Mouse (Mus musculus): Measurements from ENCODE around the gene Tmem239. TPM values are rescaled to one million over a fixed set of nuclear protein-coding genes. Genes with fewer than 3 reads are reported as not detected.
"Not testable (repeated sequence)": the region's sequence is repeated elsewhere in the genome, so short reads cannot be mapped to it uniquely, and the experiment has no call there.

Tmem239 gene
- not detected in 2 replicates for polyA plus RNA-seq (2014; fragmentation: Nextera tagmentation; extraction: Ambion mirVana)

DNA sequence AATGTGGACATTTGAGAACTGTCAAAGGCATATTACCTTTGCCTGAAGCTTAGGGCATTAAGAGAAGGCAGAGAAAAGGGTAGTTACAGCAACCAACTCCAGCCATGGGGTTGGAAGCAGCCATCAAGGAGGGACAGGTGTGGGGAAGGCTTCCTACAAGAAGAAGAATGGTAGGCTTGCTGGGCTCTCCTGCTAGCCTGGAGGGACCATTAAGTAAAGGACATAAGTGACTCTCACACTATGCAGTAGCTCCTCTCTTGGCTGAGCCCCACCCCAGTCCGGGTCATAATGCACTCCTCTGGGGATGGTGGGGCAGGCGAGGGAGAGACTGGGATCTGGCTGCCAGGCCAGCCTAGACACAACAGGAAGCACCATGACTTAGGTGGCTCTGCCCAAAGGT, at the start of gene Tmem239:
Gene Tmem239, plus strand, starts transcription at position 301 of the 400 bp plus-strand sequence.
- DNase-seq (ENCODE audit: low spot score) (no peak), ATAC-seq (replicated peaks; ENCODE audit: insufficient number of reproducible peaks, low FRiP score, low TSS enrichment, low read depth) (0 out of 2 replicates have a peak, but pooled peaks have one; percentile 26)
- H3K4me3 ChIP-seq (ENCODE audit: low read depth, low read length), result no peak within 1 kb of the TSS
- H3K9me3 ChIP-seq (replicated peaks; ENCODE audit: control insufficient read depth, low read length), result no peaks in the 10 kb centered on the region
- H3K27ac ChIP-seq (replicated peaks; ENCODE audit: low read depth, low read length), result no peak within 1 kb of the TSS
- H3K4me1 ChIP-seq (ENCODE audit: control insufficient read depth, insufficient read depth, low read length), result no peaks in the 10 kb centered on the region
- no peaks in the 10 kb centered on the region for H3K36me3 ChIP-seq (replicated peaks; ENCODE audit: control insufficient read depth, insufficient read depth, low read depth, low read length)
- no peak within 1 kb of the TSS for H3K9ac ChIP-seq (replicated peaks; ENCODE audit: low read length)
- 72% methylated on average over 2 of the region's 2 CpGs for WGBS
- no peak within 1 kb of the TSS for H3K4me2 ChIP-seq (ENCODE audit: low read depth, low read length)
- no peaks in the 10 kb centered on the region for H3K27me3 ChIP-seq (ENCODE audit: control insufficient read depth, insufficient read depth, low read length)

DNA sequence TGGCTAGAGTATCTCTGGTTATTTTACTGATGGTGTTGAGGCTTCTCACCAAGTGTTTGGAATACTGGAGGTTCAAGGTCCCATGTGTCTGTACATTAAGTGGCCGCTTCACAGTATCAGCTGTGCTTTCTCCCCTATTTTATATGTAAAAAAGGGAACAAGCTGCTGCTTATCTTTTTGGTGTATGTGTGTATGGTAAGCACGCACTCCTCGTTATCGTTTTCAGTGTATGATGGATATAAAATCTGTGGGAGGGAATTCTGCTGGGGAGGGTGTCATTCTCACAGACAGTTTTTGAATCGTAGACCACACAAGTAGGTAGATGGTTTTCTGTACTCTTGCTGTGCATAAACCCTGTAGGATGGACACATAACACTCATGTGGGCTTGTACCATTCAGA, 48.7 kb upstream of the Tmem239 start:
- no peaks in the 10 kb centered on the region for H3K9me3 ChIP-seq (replicated peaks; ENCODE audit: control insufficient read depth, low read length)
- H3K36me3 ChIP-seq (replicated peaks; ENCODE audit: control insufficient read depth, insufficient read depth, low read depth, low read length), result no peaks in the 10 kb centered on the region
- DNase-seq (ENCODE audit: low spot score), result no peak
- peaks cover 35% of the 10 kb centered on the region for H3K27me3 ChIP-seq (ENCODE audit: control insufficient read depth, insufficient read depth, low read length)
- H3K9ac ChIP-seq (replicated peaks; ENCODE audit: low read length), result no peak overlapping the region
- no peak overlapping the region for H3K4me3 ChIP-seq (ENCODE audit: low read depth, low read length)
- ATAC-seq (replicated peaks; ENCODE audit: insufficient number of reproducible peaks, low FRiP score, low TSS enrichment, low read depth), result no peak
- WGBS, result 94% methylated on average over 5 of the region's 5 CpGs
- no peak overlapping the region for H3K27ac ChIP-seq (replicated peaks; ENCODE audit: low read depth, low read length)
- H3K4me1 ChIP-seq (ENCODE audit: control insufficient read depth, insufficient read depth, low read length), result no peaks in the 10 kb centered on the region; the same call in 1 of the 2 replicates
- no peak overlapping the region for H3K4me2 ChIP-seq (ENCODE audit: low read depth, low read length)

DNA sequence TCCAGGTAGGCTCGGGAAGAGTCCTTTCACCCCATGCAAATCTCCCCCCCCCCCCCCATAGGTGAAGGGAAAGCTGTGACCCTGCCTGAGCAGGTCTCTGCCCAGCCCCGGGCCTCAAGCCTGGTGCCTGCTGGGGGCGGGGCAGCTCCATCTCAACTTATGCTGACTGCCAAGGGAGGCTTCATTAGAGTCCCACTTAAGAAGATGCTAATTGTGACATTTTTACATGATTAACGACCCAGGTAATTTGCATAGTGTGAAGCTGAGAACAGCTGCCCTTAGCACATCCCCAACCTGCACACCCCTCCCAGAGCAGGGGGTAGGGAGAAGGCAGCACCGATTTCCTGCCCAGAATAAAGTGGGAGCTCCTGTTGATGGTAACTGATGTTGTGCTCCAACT, 47.4 kb upstream of the Tmem239 start:
- ATAC-seq (replicated peaks; ENCODE audit: insufficient number of reproducible peaks, low FRiP score, low TSS enrichment, low read depth), result no peak
- H3K4me3 ChIP-seq (ENCODE audit: low read depth, low read length), result no peak overlapping the region
- no peaks in the 10 kb centered on the region for H3K36me3 ChIP-seq (replicated peaks; ENCODE audit: control insufficient read depth, insufficient read depth, low read depth, low read length)
- peaks cover 48% of the 10 kb centered on the region for H3K27me3 ChIP-seq (ENCODE audit: control insufficient read depth, insufficient read depth, low read length)
- 19% methylated on average over 5 of the region's 5 CpGs for WGBS
- no peaks in the 10 kb centered on the region; the same call in 1 of the 2 replicates for H3K4me1 ChIP-seq (ENCODE audit: control insufficient read depth, insufficient read depth, low read length)
- no peak overlapping the region for H3K9ac ChIP-seq (replicated peaks; ENCODE audit: low read length)
- H3K27ac ChIP-seq (replicated peaks; ENCODE audit: low read depth, low read length), result no peak overlapping the region
- H3K9me3 ChIP-seq (replicated peaks; ENCODE audit: control insufficient read depth, low read length), result no peaks in the 10 kb centered on the region
- H3K4me2 ChIP-seq (ENCODE audit: low read depth, low read length), result no peak overlapping the region
- DNase-seq (ENCODE audit: low spot score), result no peak

GRCm38 (mm10) chr2:130362511-130363026, 43.7 kb upstream of the Tmem239 start:
- H3K4me1 ChIP-seq (ENCODE audit: control insufficient read depth, insufficient read depth, low read length), result no peaks in the 10 kb centered on the region; the same call in 1 of the 2 replicates
- DNase-seq (ENCODE audit: low spot score), result peak; percentile 83
- H3K36me3 ChIP-seq (replicated peaks; ENCODE audit: control insufficient read depth, insufficient read depth, low read depth, low read length), result no peaks in the 10 kb centered on the region
- no peak overlapping the region for H3K27ac ChIP-seq (replicated peaks; ENCODE audit: low read depth, low read length)
- no peak overlapping the region for H3K4me3 ChIP-seq (ENCODE audit: low read depth, low read length)
- peaks cover 55% of the 10 kb centered on the region for H3K27me3 ChIP-seq (ENCODE audit: control insufficient read depth, insufficient read depth, low read length)
- no peak overlapping the region; the same call in 1 of the 2 replicates for H3K4me2 ChIP-seq (ENCODE audit: low read depth, low read length)
- no peaks in the 10 kb centered on the region for H3K9me3 ChIP-seq (replicated peaks; ENCODE audit: control insufficient read depth, low read length)
- WGBS, result 2% methylated on average over 14 of the region's 14 CpGs
- H3K9ac ChIP-seq (replicated peaks; ENCODE audit: low read length), result no peak overlapping the region
- no peak for ATAC-seq (replicated peaks; ENCODE audit: insufficient number of reproducible peaks, low FRiP score, low TSS enrichment, low read depth)

DNA sequence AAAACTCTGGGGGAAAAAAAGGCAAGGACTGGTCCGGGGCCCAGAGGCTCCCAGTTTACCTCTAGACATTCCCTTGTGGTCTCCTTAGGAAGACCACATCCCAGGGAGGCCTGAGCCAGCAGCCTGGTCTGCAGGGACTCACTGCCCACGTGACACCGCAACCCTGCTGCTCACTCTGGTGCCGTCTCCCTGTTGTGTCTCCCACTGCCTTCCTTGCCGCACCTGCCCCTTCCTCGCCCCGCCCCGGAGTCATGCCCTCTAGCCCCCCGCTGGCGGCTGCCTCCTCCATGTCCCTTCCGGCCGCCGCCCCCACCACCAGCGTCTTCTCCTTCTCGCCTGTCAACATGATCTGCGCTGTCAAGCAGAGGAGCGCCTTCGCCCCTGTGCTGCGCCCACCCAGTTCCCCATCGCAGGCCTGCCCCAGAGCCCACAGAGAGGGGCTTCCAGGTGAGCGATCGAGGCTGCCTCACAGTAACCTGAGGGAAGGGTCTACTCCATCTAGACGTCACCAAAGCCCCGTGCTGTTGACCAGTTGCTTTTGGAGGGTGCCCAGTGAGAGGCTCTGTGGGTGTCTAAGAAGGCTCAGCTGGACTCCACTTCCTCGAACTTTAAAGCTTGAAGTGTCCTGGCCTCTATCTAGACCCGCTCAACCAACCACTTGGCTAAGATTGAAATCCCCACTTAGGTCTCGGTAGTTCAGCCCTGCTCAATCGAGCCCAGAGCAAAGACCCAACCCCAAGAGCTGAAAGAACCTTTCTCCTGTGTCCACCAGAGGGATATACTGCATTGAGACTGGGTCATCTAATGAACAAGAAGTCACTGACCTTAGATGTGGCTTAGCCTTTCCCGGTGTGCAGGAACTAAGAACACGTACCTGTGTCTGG, 40.8 kb upstream of the Tmem239 start:
- peak overlapping the region; percentile 32; the same call in 1 of the 2 replicates for H3K9ac ChIP-seq (replicated peaks; ENCODE audit: low read length)
- H3K27me3 ChIP-seq (ENCODE audit: control insufficient read depth, insufficient read depth, low read length), result peaks cover 39% of the 10 kb centered on the region
- H3K36me3 ChIP-seq (replicated peaks; ENCODE audit: control insufficient read depth, insufficient read depth, low read depth, low read length), result no peaks in the 10 kb centered on the region
- no peaks in the 10 kb centered on the region for H3K9me3 ChIP-seq (replicated peaks; ENCODE audit: control insufficient read depth, low read length)
- WGBS, result 5% methylated on average over 30 of the region's 30 CpGs
- ATAC-seq (replicated peaks; ENCODE audit: insufficient number of reproducible peaks, low FRiP score, low TSS enrichment, low read depth) (no peak), DNase-seq (ENCODE audit: low spot score) (peak; percentile 46)
- no peak overlapping the region for H3K27ac ChIP-seq (replicated peaks; ENCODE audit: low read depth, low read length)
- peak overlapping the region; percentile 57 for H3K4me2 ChIP-seq (ENCODE audit: low read depth, low read length)
- H3K4me1 ChIP-seq (ENCODE audit: control insufficient read depth, insufficient read depth, low read length), result no peaks in the 10 kb centered on the region; the same call in 1 of the 2 replicates
- H3K4me3 ChIP-seq (ENCODE audit: low read depth, low read length), result peak overlapping the region; percentile 29

DNA sequence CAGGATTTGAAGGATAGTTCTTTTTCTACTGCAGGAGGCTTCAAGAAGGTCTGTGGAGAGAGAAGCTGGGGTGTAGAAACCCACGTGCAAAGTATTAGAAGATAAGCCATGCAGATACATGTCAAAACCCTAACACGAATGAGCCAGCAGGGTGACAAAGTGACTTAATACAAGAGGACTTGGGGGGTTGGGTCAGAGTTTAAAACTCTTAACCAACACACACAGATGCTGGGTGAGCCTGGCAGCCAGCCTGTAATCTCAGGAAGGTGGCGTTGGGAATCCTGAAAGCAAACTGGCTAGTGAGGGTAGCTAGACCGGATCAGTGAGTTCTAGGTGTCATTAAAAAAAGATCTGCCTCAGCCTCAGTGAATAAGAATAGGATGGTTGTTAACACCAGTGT, 38.9 kb upstream of the Tmem239 start:
- DNase-seq (ENCODE audit: low spot score) (no peak), ATAC-seq (replicated peaks; ENCODE audit: insufficient number of reproducible peaks, low FRiP score, low TSS enrichment, low read depth) (no peak)
- 66% methylated on average over 4 of the region's 4 CpGs for WGBS
- Histone ChIP-seq H3K9me3 (replicated peaks; ENCODE audit: control insufficient read depth, low read length) (no peaks in the 10 kb centered on the region), H3K4me2 (ENCODE audit: low read depth, low read length) (no peak overlapping the region), H3K9ac (replicated peaks; ENCODE audit: low read length) (no peak overlapping the region), H3K4me3 (ENCODE audit: low read depth, low read length) (no peak overlapping the region), H3K4me1 (ENCODE audit: control insufficient read depth, insufficient read depth, low read length) (no peaks in the 10 kb centered on the region), H3K27me3 (ENCODE audit: control insufficient read depth, insufficient read depth, low read length) (peaks cover 22% of the 10 kb centered on the region), H3K27ac (replicated peaks; ENCODE audit: low read depth, low read length) (no peak overlapping the region), H3K36me3 (replicated peaks; ENCODE audit: control insufficient read depth, insufficient read depth, low read depth, low read length) (no peaks in the 10 kb centered on the region)

DNA sequence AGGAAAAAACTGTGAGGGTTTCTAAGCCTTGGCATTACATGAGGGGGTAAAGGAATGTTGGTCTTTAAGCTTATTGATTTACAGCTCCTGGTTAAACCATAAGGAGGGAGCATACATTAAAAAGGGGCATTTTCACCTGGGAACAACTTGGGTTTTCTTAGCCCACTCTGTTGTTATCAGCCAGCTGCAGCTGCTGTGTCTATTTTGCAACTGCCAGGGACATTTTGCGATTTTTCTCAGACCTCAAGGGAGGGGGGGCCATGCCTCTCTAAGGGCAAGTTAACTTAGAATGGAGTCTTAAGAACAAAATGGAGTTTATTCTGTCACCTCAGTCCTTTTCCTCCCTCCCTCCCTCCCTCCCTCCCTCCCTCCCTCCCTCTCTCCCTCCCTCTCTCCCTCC, 33.3 kb upstream of the Tmem239 start:
- not testable (repeated sequence) for H3K27me3 ChIP-seq (ENCODE audit: control insufficient read depth, insufficient read depth, low read length); H3K4me1 ChIP-seq (ENCODE audit: control insufficient read depth, insufficient read depth, low read length); ATAC-seq (replicated peaks; ENCODE audit: insufficient number of reproducible peaks, low FRiP score, low TSS enrichment, low read depth); H3K4me2 ChIP-seq (ENCODE audit: low read depth, low read length); H3K9me3 ChIP-seq (replicated peaks; ENCODE audit: control insufficient read depth, low read length); H3K9ac ChIP-seq (replicated peaks; ENCODE audit: low read length); DNase-seq (ENCODE audit: low spot score); H3K4me3 ChIP-seq (ENCODE audit: low read depth, low read length); H3K36me3 ChIP-seq (replicated peaks; ENCODE audit: control insufficient read depth, insufficient read depth, low read depth, low read length); H3K27ac ChIP-seq (replicated peaks; ENCODE audit: low read depth, low read length)
- WGBS, result 57% methylated on average over 1 of the region's 1 CpGs

DNA sequence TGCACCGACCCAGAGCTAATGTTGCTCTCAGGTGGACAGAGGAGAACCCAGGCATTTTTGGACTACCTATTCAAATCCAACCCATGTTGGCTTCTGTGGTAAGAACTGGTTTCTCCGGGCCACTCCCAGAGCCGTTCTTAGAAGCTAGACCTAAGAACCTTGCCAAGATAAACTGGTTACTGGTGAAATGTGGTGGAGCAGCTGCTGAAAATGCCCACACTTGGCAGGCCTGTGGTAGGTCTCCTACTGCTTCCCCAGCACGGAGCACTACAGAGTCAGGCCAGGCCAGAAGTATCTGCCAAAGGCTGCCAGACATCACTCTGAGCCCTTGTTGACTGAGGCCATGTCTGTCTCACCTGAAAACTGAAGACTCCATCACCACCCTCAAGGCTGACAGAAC, 31.3 kb upstream of the Tmem239 start:
- H3K27me3 ChIP-seq (ENCODE audit: control insufficient read depth, insufficient read depth, low read length), result no peaks in the 10 kb centered on the region
- ATAC-seq (replicated peaks; ENCODE audit: insufficient number of reproducible peaks, low FRiP score, low TSS enrichment, low read depth), result no peak
- H3K36me3 ChIP-seq (replicated peaks; ENCODE audit: control insufficient read depth, insufficient read depth, low read depth, low read length), result no peaks in the 10 kb centered on the region
- H3K4me1 ChIP-seq (ENCODE audit: control insufficient read depth, insufficient read depth, low read length), result no peaks in the 10 kb centered on the region
- no peak overlapping the region for H3K27ac ChIP-seq (replicated peaks; ENCODE audit: low read depth, low read length)
- DNase-seq (ENCODE audit: low spot score), result no peak
- H3K9ac ChIP-seq (replicated peaks; ENCODE audit: low read length), result no peak overlapping the region
- WGBS, result 79% methylated on average over 4 of the region's 4 CpGs
- H3K4me3 ChIP-seq (ENCODE audit: low read depth, low read length), result no peak overlapping the region
- no peak overlapping the region for H3K4me2 ChIP-seq (ENCODE audit: low read depth, low read length)
- no peaks in the 10 kb centered on the region for H3K9me3 ChIP-seq (replicated peaks; ENCODE audit: control insufficient read depth, low read length)
